Mouse (Mus musculus) midbrain, embryonic 14.5 days (tissue): ENCODE measurements at regions not wholly inside any gene's neighbourhood (a gene's known extent, or its start where the extent isn't known, plus 50 kb on each side); places are given as distances from the start of the nearest gene placed in this dataset.
A peak's percentile ranks its signal among the peaks of the same experiment; 100 is the strongest.

Experiments
- ATAC-seq: fragments of 200-750 bp; cut with Nextera tagmentation; 2 replicates; pipeline ENCODE4 v1.8.0; 2017; ENCODE audit warnings: moderate number of reproducible peaks, moderate library complexity; ENCODE audit not compliant: low FRiP score, low TSS enrichment
- DNase-seq: peaks from one replicate; pipeline ENCODE4 v3.0.0-alpha.2; 2015
- H3K27ac ChIP-seq: fragments of 300-500 bp; sonication (generic); replicated peaks from 2 replicates; pipeline ENCODE4 v1.5.1; 2014; ENCODE audit warnings: mild to moderate bottlenecking, low read depth, low read length, moderate library complexity
- H3K27me3 ChIP-seq: fragments of 300-500 bp; sonication (generic); 2 replicates; pipeline ENCODE4 v1.6.1; 2014; ENCODE audit warnings: low read length, control low read depth, mixed read lengths; ENCODE audit not compliant: control insufficient read depth, insufficient read depth
- H3K36me3 ChIP-seq: fragments of 300-500 bp; sonication (generic); 2 replicates; pipeline ENCODE4 v1.6.1; 2014; ENCODE audit warnings: low read length, control low read depth; ENCODE audit not compliant: control insufficient read depth, insufficient read depth
- H3K4me1 ChIP-seq: fragments of 300-500 bp; sonication (generic); 2 replicates; pipeline ENCODE4 v1.6.1; 2014; ENCODE audit warnings: mild to moderate bottlenecking, antibody characterized with exemption, low read length, control low read depth; ENCODE audit not compliant: control insufficient read depth, insufficient read depth
- H3K4me2 ChIP-seq: fragments of 300-500 bp; sonication (generic); 2 replicates; pipeline ENCODE4 v1.6.1; 2014; ENCODE audit warnings: mild to moderate bottlenecking, low read length, moderate library complexity
- H3K4me3 ChIP-seq: fragments of 300-500 bp; sonication (generic); replicated peaks from 2 replicates; pipeline ENCODE4 v1.5.1; 2014; ENCODE audit warnings: low read depth, low read length
- H3K9ac ChIP-seq: fragments of 300-500 bp; sonication (generic); replicated peaks from 2 replicates; pipeline ENCODE4 v1.6.1; 2014; ENCODE audit warnings: mild to moderate bottlenecking, low read length, moderate library complexity
- H3K9me3 ChIP-seq: fragments of 300-500 bp; sonication (generic); 2 replicates; pipeline ENCODE4 v1.6.1; 2016; ENCODE audit warnings: low read length, control low read depth, mixed read lengths; ENCODE audit not compliant: control insufficient read depth
- WGBS: fragments of 180-500 bp; shearing (Covaris S2); extraction: QIAGEN DNeasy Blood & Tissue Kit; methylation state at CpG from one replicate; pipeline ENCODE4 v1.1.7; 2014; 5-methylcytosine and 5-hydroxymethylcytosine counted together

DNA sequence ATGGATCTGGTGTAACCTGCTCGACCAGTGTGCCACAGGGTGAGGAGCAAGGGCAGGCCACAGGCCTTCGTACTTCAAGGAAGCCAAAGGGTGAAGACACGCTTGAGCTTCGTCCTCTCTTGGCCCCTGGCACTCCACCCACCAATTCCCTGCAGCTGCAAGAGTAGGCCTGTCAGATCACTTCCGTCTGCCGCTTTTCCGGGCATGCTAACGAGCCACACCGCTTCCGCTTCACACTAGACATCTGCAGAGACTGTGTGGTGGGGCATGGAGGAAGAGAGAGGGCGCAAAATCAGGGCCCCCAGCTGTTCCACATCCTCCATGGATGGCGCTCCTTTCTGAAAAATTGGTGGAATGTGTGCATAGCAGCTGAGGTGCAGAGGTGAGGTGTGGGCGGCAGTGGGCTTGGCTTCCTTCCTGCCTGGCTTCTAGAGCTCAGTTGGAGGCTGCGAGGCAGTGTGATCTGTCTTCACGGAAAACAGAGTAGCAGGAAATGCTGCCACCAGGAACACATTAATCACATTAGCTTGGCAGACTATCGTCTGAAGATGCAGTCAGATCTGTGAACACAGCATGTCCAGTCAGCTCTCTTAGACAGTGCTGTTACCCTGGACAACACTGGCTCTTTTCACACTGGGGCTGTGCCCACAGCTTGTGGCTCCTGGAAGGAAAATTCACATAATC is 162.3 kb upstream of the Eci2 start:
- WGBS, result 63% methylated on average over 16 of the region's 16 CpGs

DNA sequence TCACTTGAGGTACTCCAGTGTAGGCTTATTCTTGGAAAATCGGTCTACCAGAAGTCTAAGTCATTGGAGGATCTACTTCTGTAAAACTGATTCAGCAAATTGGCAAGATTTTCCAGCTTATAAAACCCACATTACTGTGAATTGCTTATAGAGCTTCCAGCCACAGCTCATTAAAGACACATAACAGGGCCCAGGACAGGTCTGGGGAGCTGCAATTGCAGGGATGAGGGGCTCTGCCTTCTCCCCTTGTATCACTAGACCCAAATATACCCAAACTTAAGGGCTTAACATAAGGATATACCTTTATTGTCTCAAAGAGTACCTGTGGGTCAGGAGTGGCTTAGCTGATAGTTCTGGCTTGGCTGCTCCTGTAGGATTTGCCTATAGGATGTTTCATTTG is 175.2 kb upstream of the Eci2 start:
- no peaks in the 10 kb centered on the region for H3K36me3 ChIP-seq
- no peaks in the 10 kb centered on the region for H3K27me3 ChIP-seq
- no peak for ATAC-seq
- no peaks in the 10 kb centered on the region for H3K4me1 ChIP-seq
- no peak for DNase-seq
- no peak overlapping the region for H3K4me2 ChIP-seq
- no peaks in the 10 kb centered on the region for H3K9me3 ChIP-seq
- no peak overlapping the region for H3K27ac ChIP-seq
- H3K9ac ChIP-seq, result no peak overlapping the region
- H3K4me3 ChIP-seq, result no peak overlapping the region
- WGBS, result 86% methylated on average over 1 of the region's 1 CpGs

More for the DNA sequence above, 162.3 kb upstream of the Eci2 start:
- DNase-seq (peak; percentile 25), ATAC-seq (no peak)
- Histone ChIP-seq H3K4me2 (no peak overlapping the region), H3K36me3 (no peaks in the 10 kb centered on the region), H3K9me3 (no peaks in the 10 kb centered on the region), H3K27me3 (no peaks in the 10 kb centered on the region), H3K4me3 (no peak overlapping the region), H3K27ac (no peak overlapping the region), H3K9ac (no peak overlapping the region), H3K4me1 (no peaks in the 10 kb centered on the region; the same call in 1 of the 2 replicates)

DNA sequence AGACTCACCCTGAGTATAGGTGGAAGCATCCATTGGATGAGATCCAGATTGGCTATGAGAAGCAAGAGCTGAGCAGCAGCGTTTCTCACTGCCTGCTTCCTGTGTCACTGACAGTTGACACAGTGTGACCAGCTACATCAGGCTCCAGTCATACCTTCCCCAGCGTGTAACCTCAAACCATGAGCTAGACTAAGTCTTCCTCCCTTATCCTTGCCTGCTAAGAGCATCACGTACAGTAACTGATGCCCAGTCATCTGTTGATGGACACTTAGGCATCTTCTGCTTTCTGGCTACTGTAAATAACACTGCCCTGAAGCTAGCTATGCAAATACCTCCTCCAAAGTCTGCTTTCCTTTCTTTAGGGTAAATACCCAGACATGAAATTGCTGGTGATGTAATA is 181.4 kb upstream of the Eci2 start:
- DNase-seq (no peak), ATAC-seq (no peak)
- no peaks in the 10 kb centered on the region for H3K36me3 ChIP-seq
- no peaks in the 10 kb centered on the region for H3K27me3 ChIP-seq
- H3K4me2 ChIP-seq, result no peak overlapping the region
- no peaks in the 10 kb centered on the region for H3K9me3 ChIP-seq
- 91% methylated on average over 3 of the region's 3 CpGs for WGBS
- no peaks in the 10 kb centered on the region for H3K4me1 ChIP-seq
- no peak overlapping the region for H3K9ac ChIP-seq
- H3K27ac ChIP-seq, result no peak overlapping the region
- no peak overlapping the region for H3K4me3 ChIP-seq

DNA sequence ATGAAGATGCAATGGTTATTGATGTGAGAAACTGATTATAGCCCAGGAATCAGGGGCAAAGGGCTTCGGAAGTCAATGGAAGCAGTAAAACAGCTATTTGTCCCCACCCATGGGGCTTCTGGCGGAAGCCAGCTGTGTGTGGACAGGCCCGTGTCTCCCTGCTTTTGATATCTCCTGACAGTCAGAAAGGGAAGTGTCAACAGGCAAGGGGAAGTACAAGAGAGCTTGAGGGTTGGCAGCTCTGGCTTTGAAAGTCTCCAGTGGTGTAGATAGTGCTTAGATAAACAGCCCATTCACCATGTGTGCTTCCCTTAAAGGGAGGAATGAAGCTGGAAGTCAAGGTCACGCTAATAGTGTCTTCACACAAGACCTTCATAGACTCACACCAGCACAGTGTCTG is 182.7 kb upstream of the Eci2 start:
- ATAC-seq, result no peak
- Histone ChIP-seq H3K36me3 (no peaks in the 10 kb centered on the region), H3K4me1 (no peaks in the 10 kb centered on the region), H3K27me3 (no peaks in the 10 kb centered on the region), H3K9me3 (no peaks in the 10 kb centered on the region), H3K9ac (no peak overlapping the region), H3K4me2 (no peak overlapping the region), H3K27ac (no peak overlapping the region), H3K4me3 (no peak overlapping the region)
- DNase-seq, result no peak
- WGBS, result 84% methylated on average over 4 of the region's 4 CpGs

DNA sequence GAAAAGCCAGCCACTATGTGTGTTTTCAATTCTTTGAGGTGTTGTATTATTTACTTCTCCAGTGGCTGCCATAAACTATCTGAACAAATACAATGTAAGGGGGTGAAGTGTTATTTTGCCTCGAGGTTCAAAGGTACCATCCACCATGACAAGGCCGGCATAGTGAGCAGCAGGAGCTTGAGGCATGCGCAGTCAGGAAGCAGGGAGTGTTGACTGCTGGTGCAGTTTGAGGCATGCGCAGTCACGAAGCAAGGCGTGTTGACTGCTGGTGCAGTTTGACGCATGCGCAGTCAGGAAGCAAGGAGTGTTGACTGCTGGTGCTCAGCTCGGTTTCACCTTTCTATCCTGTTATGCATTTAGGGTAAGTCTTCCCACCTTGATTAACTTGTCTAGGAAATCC is 184.9 kb upstream of the Eci2 start:
- ATAC-seq (no peak), DNase-seq (no peak)
- Histone ChIP-seq H3K4me3 (no peak overlapping the region), H3K27ac (no peak overlapping the region), H3K9me3 (no peaks in the 10 kb centered on the region), H3K27me3 (no peaks in the 10 kb centered on the region), H3K4me2 (no peak overlapping the region), H3K9ac (no peak overlapping the region), H3K4me1 (no peaks in the 10 kb centered on the region), H3K36me3 (no peaks in the 10 kb centered on the region)
- 94% methylated on average over 9 of the region's 9 CpGs for WGBS

DNA sequence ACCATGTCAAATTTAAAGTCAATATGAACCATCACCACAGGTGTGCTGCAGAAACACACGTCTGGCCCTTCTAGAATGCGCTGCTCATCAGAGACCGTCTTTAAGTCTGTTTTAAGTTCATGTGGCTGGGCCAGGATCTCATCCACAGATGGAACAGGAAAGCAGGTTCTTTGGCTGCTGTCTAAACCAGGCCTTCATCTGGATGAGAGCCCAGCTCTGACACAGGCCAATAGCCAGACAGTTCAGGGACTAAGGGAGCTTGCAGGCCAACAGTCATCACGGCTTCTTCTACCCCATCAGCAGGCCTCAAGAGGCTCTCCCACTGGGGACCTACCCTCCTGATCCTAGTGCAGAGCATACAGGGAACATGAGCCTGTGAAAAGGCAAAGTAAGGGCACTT is 185.4 kb upstream of the Eci2 start:
- WGBS, result 88% methylated on average over 4 of the region's 4 CpGs
- no peak overlapping the region for H3K9ac ChIP-seq
- H3K27ac ChIP-seq, result no peak overlapping the region
- no peaks in the 10 kb centered on the region for H3K9me3 ChIP-seq
- H3K27me3 ChIP-seq, result no peaks in the 10 kb centered on the region
- DNase-seq (no peak), ATAC-seq (no peak)
- H3K36me3 ChIP-seq, result no peaks in the 10 kb centered on the region
- no peaks in the 10 kb centered on the region for H3K4me1 ChIP-seq
- no peak overlapping the region for H3K4me2 ChIP-seq
- H3K4me3 ChIP-seq, result no peak overlapping the region

DNA sequence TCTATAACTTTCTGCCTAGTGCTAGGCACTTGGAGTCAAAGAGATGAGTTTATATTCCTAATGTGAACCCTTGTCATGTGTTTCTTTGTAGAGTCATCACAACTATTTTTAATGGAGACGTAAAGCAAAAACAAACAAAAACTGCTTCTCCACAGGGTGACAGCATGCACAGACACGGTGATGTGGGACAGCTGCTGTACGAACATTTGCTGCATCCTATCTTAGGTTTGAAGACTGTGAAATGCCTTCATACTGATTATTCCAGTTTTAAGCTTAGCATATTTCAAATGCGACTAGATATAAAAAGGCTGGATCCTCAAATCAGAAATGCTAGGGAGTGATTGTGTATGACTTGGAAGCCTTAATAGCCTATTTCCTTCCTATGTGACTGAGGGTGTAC is 187.3 kb upstream of the Eci2 start:
- no peak overlapping the region for H3K4me3 ChIP-seq
- H3K4me1 ChIP-seq, result no peaks in the 10 kb centered on the region
- ATAC-seq (no peak), DNase-seq (no peak)
- H3K36me3 ChIP-seq, result no peaks in the 10 kb centered on the region
- H3K27me3 ChIP-seq, result no peaks in the 10 kb centered on the region
- no peak overlapping the region for H3K9ac ChIP-seq
- 88% methylated on average over 4 of the region's 4 CpGs for WGBS
- no peaks in the 10 kb centered on the region for H3K9me3 ChIP-seq
- no peak overlapping the region for H3K4me2 ChIP-seq
- no peak overlapping the region for H3K27ac ChIP-seq

DNA sequence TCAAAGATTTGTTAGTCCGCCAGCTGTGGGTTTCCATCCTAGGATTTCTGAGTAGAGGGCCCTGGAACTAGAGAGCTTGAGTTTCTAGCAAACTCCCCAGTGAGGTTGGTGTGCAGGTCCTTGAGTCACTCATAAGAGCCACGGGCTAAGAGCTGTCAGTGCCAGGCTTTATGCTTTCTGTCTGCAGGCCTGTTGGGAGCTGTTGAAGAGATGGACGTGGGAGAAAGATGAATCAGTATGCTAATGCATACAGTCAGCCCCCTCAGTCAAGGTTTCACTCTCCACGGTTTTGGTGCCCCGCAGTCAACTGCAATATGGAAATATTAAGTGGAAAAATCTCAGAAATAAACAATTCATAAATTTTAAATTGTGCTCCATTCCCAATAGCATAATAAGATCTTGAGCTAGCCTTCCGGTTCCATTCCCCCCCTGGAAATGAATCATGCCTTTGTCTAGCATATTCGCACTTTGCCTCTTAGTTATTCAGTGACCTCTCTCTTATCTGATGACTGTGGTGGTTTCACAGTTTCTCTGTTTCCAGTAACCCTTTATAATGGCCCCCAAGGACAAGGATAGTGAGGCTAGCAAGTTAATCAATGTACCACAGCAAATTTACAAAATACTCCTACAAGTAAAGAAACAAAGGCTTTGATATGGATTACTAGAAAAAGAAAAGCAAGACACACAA is 199.4 kb upstream of the Eci2 start:
- ATAC-seq (no peak), DNase-seq (no peak)
- H3K9me3 ChIP-seq, result no peaks in the 10 kb centered on the region
- H3K36me3 ChIP-seq, result no peaks in the 10 kb centered on the region
- no peak overlapping the region for H3K9ac ChIP-seq
- no peaks in the 10 kb centered on the region for H3K27me3 ChIP-seq
- H3K27ac ChIP-seq, result no peak overlapping the region
- 76% methylated on average over 7 of the region's 7 CpGs for WGBS
- H3K4me1 ChIP-seq, result no peaks in the 10 kb centered on the region
- H3K4me2 ChIP-seq, result no peak overlapping the region
- H3K4me3 ChIP-seq, result no peak overlapping the region

DNA sequence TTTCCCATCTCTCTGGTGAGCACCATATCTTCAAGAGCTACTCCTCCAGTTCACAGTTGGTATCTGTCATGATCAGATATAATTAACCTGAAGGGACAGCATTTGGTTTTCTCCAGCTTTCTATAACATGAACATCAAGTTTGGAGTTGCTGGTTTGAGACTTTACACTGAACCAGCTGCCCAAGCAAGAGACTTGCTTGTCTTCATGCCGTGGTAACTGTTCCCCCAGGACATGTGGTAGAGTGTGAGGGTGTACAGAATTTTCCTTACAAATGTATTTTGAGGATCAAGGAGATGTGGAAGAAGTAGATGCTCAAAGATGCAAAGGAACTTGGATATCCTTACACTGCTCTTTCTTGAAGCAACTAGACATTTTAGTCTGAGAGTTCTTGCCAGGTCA is 200.0 kb upstream of the Eci2 start:
- no peak overlapping the region for H3K4me2 ChIP-seq
- H3K36me3 ChIP-seq, result no peaks in the 10 kb centered on the region
- H3K9me3 ChIP-seq, result no peaks in the 10 kb centered on the region
- WGBS, result 79% methylated on average over 1 of the region's 1 CpGs
- no peaks in the 10 kb centered on the region for H3K4me1 ChIP-seq
- DNase-seq (no peak), ATAC-seq (no peak)
- no peak overlapping the region for H3K9ac ChIP-seq
- H3K4me3 ChIP-seq, result no peak overlapping the region
- H3K27ac ChIP-seq, result no peak overlapping the region
- no peaks in the 10 kb centered on the region for H3K27me3 ChIP-seq
